ENCODE assay signal across 12 mouse cellular contexts in genomic region chr14:79488531-79488930, GRCm38 (mm10). TPM values are rescaled to one million over a fixed set of nuclear protein-coding genes. Genes with fewer than 3 reads are reported as not detected.
DNase-seq lines count a peak whose midpoint lies in the region; ATAC-seq and TF ChIP-seq lines count a peak whose summit lies in the region.
"Had no signal": no experiment of that assay in that cellular context is flagged by ENCODE, and none has a peak within 500 bp of the region (broad histone marks: within the 10 kb centered on the region; RNA-seq: fewer than 3 reads in every experiment).

No protein-coding gene starts in this region.

- H3K4me3 ChIP-seq in lung, adult 2 months (replicated peaks; ENCODE audit: extremely low read depth, low read depth, low read length): no peak overlapping the region
- no peak overlapping the region for H3K4me3 ChIP-seq in hindbrain, embryonic 16.5 days (ENCODE audit: low read length)
- H3K4me3 ChIP-seq: embryonic facial prominence, embryonic 12.5 days; limb, embryonic 15.5 days; midbrain, embryonic 15.5 days had no signal

- H3K27me3 ChIP-seq in hindbrain, embryonic 16.5 days (replicated peaks; ENCODE audit: control insufficient read depth, insufficient read depth, low read length): no peaks in the 10 kb centered on the region
- H3K27me3 ChIP-seq: embryonic facial prominence, embryonic 12.5 days; limb, embryonic 15.5 days; midbrain, embryonic 15.5 days had no signal

- no peak overlapping the region for H3K27ac ChIP-seq in hindbrain, embryonic 16.5 days (ENCODE audit: low read depth, low read length)
- H3K27ac ChIP-seq: embryonic facial prominence, embryonic 12.5 days; limb, embryonic 15.5 days; midbrain, embryonic 15.5 days had no signal

- no peak for TF ChIP-seq POLR2A in lung, adult 2 months (IDR thresholded peaks at IDR 0.05; ENCODE audit: borderline replicate concordance, extremely low read depth, low read depth, low read length)

- no peak overlapping the region for H3K9ac ChIP-seq in hindbrain, embryonic 16.5 days (ENCODE audit: low read depth, low read length)
- H3K9ac ChIP-seq: embryonic facial prominence, embryonic 12.5 days; forebrain, postnatal 0 days; limb, embryonic 15.5 days; midbrain, embryonic 15.5 days had no signal

- peak; percentile 71 for DNase-seq in gastrocnemius, adult 18-20 months (ENCODE audit: low spot score)
- DNase-seq in gastrocnemius, postnatal 10 days: no peak
- DNase-seq in urinary bladder, postnatal 14 days (ENCODE audit: low spot score): peak; percentile 51
- DNase-seq in urinary bladder, postnatal 4 days (ENCODE audit: low spot score in 2 of 2): no peak
- DNase-seq in lung, adult 2 months: peak; percentile 49
- DNase-seq in thymus, postnatal 0 days (ENCODE audit: low spot score): no peak
- DNase-seq: forebrain, postnatal 0 days had no signal

- 51% methylated on average over 9 of the region's 9 CpGs for WGBS in lung, adult 2 months
- WGBS in hindbrain, embryonic 16.5 days: 83% methylated on average over 9 of the region's 9 CpGs

- ATAC-seq in hindbrain, embryonic 16.5 days: no peak
- ATAC-seq in erythroblast, adult 5-6 weeks (replicated peaks; ENCODE audit: low FRiP score, poor library complexity, severe bottlenecking): no peak
- ATAC-seq: forebrain, postnatal 0 days; midbrain, embryonic 15.5 days had no signal

- no peaks in the 10 kb centered on the region for H3K9me3 ChIP-seq in hindbrain, embryonic 16.5 days (ENCODE audit: control insufficient read depth, low read length)
- H3K9me3 ChIP-seq: embryonic facial prominence, embryonic 12.5 days; limb, embryonic 15.5 days; midbrain, embryonic 15.5 days had no signal

- no peak for TF ChIP-seq CTCF in lung, adult 2 months (IDR thresholded peaks at IDR 0.05; ENCODE audit: insufficient read depth, low read length)

- no peaks in the 10 kb centered on the region for H3K36me3 ChIP-seq in hindbrain, embryonic 16.5 days (ENCODE audit: control insufficient read depth, insufficient read depth, low read length)
- H3K36me3 ChIP-seq: limb, embryonic 15.5 days; midbrain, embryonic 15.5 days had no signal

- H3K4me2 ChIP-seq in hindbrain, embryonic 16.5 days (ENCODE audit: low read length): no peak overlapping the region
- H3K4me2 ChIP-seq: embryonic facial prominence, embryonic 12.5 days; limb, embryonic 15.5 days; midbrain, embryonic 15.5 days had no signal

- peaks cover 23% of the 10 kb centered on the region for H3K4me1 ChIP-seq in lung, adult 2 months (ENCODE audit: control insufficient read depth, insufficient read depth, low read length)
- peaks cover 14% of the 10 kb centered on the region for H3K4me1 ChIP-seq in hindbrain, embryonic 16.5 days (ENCODE audit: control insufficient read depth, insufficient read depth, low read depth, low read length)

RNA-seq across cellular contexts. Expression of gene Wbp4, which starts 7.2 kb away (rescaled TPM):
- total RNA-seq in gastrocnemius, adult 18-20 months (2021): 10 to 100 TPM; 20.7 to 23.5 TPM
- total RNA-seq in gastrocnemius, postnatal 10 days (2021): 10 to 100 TPM; 25.1 to 26.9 TPM
- 6.5 and 6.6 TPM in 2 replicates for polyA plus RNA-seq in lung, adult 2 months (2012; rRNA removed)
- 45.7 and 49.9 TPM in 2 replicates for polyA plus RNA-seq in thymus, postnatal 0 days (2015; fragmentation: Nextera tagmentation; extraction: Ambion mirVana)
- polyA plus RNA-seq in hindbrain, embryonic 16.5 days (2015; fragmentation: Nextera tagmentation; extraction: Ambion mirVana): 38.7 and 38.9 TPM in 2 replicates
- 12.1 and 13.0 TPM in 2 replicates for total RNA-seq in erythroblast, adult 5-6 weeks (2015; ENCODE audit: low replicate concordance)
- 30.7 and 45.6 TPM in 2 replicates for total RNA-seq in erythroblast, adult 5-6 weeks (2017; ENCODE audit: low replicate concordance)

RNA-seq across cellular contexts. Expression of gene Elf1, which starts 7.5 kb away (rescaled TPM):
- total RNA-seq in gastrocnemius, adult 18-20 months (2021): 1 to 10 TPM; 3.8 to 6.4 TPM
- total RNA-seq in gastrocnemius, postnatal 10 days (2021): 10 to 100 TPM in 1 of 2 experiments, 1 to 10 TPM in 1; 8.7 to 11.3 TPM
- 16.9 and 20.9 TPM in 2 replicates for polyA plus RNA-seq in lung, adult 2 months (2012; rRNA removed)
- polyA plus RNA-seq in thymus, postnatal 0 days (2015; fragmentation: Nextera tagmentation; extraction: Ambion mirVana): 86.6 and 108 TPM in 2 replicates
- polyA plus RNA-seq in hindbrain, embryonic 16.5 days (2015; fragmentation: Nextera tagmentation; extraction: Ambion mirVana): 1.7 and 2.4 TPM in 2 replicates
- total RNA-seq in erythroblast, adult 5-6 weeks (2015; ENCODE audit: low replicate concordance): 38.8 and 45.6 TPM in 2 replicates
- total RNA-seq in erythroblast, adult 5-6 weeks (2017; ENCODE audit: low replicate concordance): 83.8 and 92.9 TPM in 2 replicates

RNA-seq across cellular contexts. Expression of gene Kbtbd6, which starts 36.9 kb away (rescaled TPM):
- under 1 TPM in 1 of 2 experiments, not detected in 1; 0.14 TPM for total RNA-seq in gastrocnemius, adult 18-20 months (2021)
- under 1 TPM; 0.38 to 0.45 TPM for total RNA-seq in gastrocnemius, postnatal 10 days (2021)
- polyA plus RNA-seq in lung, adult 2 months (2012; rRNA removed): 0.06 and 0.17 TPM in 2 replicates
- polyA plus RNA-seq in thymus, postnatal 0 days (2015; fragmentation: Nextera tagmentation; extraction: Ambion mirVana): 5.6 and 6.6 TPM in 2 replicates
- 1.6 and 2.0 TPM in 2 replicates for polyA plus RNA-seq in hindbrain, embryonic 16.5 days (2015; fragmentation: Nextera tagmentation; extraction: Ambion mirVana)
- total RNA-seq in erythroblast, adult 5-6 weeks (2015; ENCODE audit: low replicate concordance): 0.96 and 2.1 TPM in 2 replicates
- total RNA-seq in erythroblast, adult 5-6 weeks (2017; ENCODE audit: low replicate concordance): 2.6 and 3.6 TPM in 2 replicates

Comparison
In these comparisons a context has a peak if more than half of its experiments do, and no peak if none do; other contexts are left out.
1. DNase-seq: peak in gastrocnemius, adult 18-20 months (single experiment), urinary bladder, postnatal 14 days (single experiment) and lung, adult 2 months (single experiment); none in gastrocnemius, postnatal 10 days (single experiment), urinary bladder, postnatal 4 days (0 of 2) and thymus, postnatal 0 days (single experiment).